Mouse (Mus musculus) urinary bladder, adult 18-20 months (tissue): ENCODE measurements at regions not wholly inside any gene's neighbourhood (a gene's known extent, or its start where the extent isn't known, plus 50 kb on each side); places are given as distances from the start of the nearest gene placed in this dataset.

Source experiments
- DNase-seq, 2 experiments: peaks; one replicate each; pipeline ENCODE4 v3.0.0; 2022; ENCODE audit warnings: low spot score in 2 of 2, mixed read lengths in 2 of 2

DNA sequence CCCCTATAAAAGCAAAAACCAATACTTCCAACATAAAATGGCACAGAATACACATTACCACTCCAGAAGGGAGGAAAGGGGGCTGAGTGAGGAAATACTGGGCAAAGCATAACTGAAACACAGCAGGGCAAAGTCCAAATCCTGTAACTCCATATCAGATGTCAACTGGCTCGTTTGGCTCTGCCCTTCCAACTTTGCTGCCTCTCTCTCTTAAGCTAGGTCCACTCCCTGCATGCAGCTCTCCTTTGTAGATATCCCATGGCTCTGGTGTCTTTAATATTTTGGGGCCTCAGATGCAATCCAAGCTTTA, 319.9 kb downstream of the H2al1j start:
- DNase-seq: no peak

DNA sequence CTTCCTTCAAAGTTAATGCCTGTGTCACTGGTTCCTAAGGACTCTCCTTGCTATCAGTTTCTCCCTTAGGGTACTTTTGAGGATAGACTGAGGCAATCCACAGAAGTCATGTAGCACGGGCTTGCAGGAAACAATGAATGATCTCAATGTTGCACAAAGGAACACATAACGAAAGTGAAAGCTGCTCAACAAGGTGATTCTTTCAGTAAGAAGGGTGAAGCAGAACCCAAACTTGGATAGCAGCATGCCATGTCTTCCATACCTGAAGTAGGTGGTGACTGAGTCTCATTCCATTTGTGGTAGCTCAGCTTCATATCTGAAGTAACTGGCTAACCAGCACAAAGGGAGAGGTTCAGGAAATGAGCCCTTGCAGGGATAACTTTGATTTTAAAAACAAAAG, 325.7 kb downstream of the H2al1j start:
- DNase-seq: no peak

DNA sequence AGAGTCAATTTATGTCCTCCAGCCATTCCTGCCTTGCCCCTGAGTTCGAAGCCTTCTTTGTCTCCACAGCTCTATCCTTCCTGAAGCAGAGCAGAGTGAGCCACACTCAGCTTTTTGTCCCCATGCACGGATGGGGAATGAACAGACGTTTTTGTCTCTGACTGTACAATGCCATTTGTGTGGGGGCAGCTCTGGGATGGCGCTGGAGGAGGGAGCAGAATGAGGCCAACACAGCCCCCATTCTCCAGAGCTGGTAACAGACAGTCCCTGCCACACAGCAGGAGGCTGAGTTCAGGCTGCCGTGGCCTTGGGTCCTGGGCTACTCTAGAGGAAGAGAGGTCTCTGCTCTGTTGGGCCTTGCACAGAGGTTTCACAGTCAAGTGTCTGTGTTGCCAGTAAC, 327.4 kb downstream of the H2al1j start:
- DNase-seq: no peak

DNA sequence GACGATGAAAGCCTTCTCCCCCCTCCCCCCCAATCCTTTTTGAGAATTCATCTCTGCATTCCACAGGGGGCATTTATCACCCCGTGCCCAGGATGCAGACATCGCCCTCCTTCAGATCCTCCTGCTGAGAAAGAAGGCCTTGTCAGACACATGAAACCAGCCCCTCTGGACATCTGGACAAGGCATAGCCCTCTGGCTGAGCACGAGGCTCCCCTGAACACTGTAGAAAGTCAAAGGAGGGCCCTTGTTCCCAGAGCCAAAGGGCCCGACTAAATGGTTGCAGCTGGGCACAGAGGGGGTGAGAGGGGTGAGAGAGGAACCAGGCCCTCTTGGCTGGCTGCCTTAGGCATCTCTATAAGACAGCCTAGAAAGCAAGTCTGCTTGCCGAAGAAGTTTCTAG, 327.8 kb downstream of the H2al1j start:
- no peak for DNase-seq

DNA sequence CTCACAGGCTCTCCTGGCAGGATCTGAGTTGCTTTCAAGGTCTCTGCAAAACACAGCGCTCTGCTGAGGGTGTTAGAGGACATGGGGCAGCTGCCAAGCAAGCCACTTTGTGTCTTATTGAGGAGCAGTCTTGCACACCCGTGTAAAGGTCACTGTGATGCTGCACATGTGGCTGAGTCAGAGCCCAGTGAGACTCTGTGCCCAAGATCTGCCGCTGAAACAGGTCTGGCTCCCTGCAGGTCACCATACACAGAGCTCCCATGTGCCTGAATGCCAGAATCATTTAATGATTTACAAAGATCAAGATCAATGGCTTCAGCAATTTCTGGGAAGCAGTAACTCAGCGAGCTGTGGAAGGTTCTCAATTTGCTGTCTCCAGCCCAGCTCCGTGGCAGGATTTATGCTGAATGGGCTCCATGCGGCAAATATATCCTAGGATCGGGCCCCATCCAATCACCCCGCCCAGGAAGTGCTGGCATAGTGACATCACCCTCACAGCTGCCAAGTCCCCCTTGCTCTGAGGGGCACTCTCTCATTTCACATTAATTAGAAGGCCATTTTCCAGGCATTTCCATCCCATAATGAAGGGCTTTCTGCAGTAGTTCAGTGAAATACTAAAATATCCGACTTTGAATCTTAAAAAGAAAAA, 330.1 kb downstream of the H2al1j start:
- DNase-seq: no peak

DNA sequence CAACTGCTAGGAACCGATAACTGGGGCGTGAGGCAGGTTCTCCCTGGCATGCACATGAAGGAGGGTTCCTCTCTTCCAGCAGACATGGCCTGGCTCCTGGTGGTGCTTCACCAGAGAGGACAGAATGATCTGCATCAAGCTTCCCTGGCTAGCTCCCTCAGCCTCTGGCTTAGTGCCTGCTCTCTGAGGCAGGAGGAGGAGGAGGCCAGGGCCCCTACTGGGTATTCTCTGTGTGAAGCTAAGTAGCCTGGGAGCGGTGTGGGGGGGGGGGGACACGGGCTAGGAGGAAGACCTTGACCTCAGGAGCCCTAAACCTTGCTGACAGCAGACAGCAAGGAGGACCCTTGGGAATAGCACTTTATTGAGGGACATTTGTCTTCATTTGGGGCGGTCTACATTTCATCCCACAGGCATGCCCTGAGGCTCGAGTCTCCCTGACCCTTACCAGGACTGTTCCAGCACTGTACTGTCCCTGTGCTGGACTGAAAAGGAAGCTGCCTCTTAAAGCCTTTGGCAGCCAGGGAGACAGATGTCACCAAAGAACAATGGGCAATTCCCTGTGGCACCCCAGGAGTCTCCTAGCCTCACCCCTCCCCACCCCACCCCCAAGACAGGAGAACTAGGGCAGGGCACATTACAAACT, 335.7 kb downstream of the H2al1j start:
- DNase-seq: no peak

DNA sequence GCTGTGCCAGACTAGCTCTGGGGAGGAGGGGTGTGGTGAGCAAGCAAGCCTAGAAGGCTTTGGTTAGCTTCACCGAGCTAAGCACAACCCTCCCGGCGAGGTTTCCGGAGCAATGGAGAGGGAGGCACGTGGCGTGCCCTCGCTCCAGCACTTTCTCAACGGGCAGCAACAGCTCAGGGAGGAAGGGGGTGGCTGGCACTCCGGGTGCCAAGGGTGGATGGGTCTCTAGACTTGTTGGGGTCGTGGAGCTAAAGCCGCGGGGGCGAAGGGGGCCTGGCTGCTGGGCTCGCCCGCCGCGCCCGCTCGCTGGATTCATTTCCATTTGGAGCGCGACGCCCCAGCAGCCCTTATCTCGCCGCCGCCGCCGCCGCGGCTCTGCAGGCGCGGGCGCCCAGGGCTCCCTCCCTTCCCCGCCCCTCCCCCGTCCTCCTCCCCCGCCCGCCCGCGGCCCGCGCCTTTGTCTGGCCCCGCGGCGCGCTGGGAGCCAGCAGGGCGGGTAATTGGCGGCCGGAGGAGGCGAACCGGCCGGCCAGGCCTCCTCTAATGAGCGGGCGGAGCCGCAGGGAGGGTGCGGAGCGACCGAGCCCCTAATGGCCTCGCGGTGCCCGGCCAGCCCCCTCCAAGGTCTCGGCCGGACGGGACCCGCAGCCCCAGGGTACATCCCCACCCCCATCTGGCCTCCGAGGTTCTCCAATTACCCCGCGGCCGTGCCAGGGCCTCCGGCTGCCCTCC, 336.9 kb downstream of the H2al1j start:
- peak; percentile 35 to 39 for DNase-seq

DNA sequence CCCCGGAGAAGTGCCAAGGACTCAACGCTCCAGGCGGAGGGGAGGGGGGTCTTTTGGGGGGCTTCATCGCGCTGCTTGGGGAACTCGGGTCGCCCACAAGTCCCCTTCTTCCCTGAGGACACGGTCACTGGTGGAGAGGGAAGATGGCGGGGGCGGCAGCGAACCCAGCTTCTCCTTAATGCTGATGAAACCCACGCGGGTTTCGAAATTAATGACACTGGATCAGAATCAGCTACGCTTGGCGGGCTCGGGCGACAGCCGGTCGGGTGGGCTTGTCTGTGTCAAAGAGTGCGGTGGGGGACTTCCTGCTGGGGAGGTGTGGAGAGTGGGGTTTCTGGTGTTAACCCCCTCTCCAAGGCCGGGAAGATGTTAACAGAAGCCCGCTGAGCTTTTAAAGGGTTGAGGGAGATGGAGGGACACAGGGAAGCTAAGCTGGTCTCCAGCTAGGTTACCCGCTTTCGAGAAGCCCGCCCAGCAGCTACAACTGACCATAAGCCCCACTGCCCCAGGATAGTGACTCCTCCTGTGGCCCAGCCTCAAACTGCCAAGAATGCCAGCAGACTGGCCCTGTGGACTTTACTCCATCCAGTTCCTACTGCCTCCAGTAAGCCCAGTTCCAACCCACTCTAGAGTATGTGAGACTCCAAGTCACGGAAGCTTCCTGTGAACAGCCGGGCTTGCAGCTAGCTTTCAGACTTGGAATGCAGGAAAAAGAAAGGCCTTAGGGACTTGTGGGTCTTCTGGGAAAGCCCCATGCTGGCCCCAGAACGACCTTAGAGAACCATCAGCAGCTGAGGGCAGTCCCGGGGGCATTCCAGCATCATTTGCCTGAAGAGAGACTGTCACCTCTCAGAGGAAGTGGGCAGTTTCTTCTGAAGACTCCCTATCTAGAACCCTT, 337.7 kb downstream of the H2al1j start:
- DNase-seq: peak in 1 of 2 experiments; percentile 5

DNA sequence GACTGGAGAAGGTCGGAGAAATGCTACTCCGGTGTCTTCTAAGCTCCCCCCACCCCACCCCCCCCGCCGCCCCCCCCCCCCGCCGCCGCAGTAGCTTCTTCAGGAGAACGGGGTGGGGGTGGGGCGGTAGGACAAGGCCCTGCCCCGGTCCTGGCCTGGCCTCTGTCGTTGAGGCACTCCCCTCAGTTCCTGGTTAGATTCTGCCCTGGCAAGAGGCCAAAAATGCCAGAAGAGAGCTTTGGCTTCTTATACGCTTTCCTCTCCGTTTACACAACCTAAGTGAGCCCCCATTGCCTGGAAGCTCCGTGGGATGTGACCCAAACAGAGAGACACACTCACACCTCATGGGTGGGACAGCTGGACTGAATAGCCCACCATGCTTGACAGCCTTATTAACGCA, 338.9 kb downstream of the H2al1j start:
- DNase-seq: no peak

DNA sequence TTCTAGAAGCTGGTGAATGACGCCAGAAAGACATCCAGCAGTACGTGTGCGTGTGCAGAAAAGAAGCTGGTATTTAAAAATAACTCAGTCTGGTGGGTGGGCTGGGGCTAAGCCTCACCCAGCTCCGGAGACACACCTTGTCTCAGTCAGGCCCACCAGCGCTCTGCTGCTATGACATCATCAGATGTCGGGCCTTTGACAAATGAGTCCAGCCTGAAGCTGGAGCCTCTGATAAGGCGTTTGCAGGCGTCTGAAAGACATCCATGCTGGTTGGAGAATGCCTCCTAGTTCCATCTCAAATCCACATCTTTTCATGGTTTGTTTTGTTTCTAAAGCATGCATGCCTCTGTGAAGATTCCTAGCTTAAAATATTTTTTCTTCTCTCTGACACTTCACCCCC, 344.2 kb downstream of the H2al1j start:
- DNase-seq: no peak

DNA sequence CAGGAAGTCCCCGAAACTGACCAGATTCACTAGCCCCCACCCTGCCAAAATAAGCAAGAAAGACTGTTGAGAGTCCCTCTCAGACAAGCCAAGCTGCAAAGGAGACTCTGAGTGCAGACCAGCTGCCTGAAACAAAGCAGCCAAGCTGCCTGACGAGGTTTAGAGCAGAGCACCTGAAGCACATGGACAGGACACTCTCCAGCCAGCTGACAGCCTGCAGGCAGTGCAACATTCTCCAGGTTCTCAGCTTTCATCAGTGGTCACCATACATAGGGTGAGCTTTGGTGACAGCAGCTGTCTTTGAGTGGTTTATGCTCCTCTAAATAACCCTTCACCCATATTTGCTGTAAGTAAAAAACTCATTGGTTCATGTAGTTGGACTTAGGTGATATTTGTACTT, 350.5 kb downstream of the H2al1j start:
- no peak for DNase-seq

DNA sequence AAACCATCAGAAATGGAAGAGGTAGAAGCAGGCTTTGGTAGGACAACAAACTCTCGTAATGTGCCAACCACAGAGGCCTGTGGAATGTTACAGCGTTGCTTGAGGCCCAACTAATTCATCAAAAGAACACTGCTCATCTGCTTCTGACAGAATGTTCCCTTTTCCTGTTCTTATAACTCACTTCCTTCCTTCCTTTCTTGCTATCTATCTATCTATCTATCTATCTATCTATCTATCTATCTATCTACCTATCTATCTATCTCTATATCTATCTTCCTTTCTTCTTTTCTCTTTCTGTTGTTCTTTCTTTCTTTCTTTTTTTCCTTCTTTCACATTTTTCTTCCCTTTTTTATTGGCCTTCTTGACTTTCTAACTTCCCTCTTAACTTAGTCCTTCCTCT, 353.7 kb downstream of the H2al1j start:
- no peak for DNase-seq

DNA sequence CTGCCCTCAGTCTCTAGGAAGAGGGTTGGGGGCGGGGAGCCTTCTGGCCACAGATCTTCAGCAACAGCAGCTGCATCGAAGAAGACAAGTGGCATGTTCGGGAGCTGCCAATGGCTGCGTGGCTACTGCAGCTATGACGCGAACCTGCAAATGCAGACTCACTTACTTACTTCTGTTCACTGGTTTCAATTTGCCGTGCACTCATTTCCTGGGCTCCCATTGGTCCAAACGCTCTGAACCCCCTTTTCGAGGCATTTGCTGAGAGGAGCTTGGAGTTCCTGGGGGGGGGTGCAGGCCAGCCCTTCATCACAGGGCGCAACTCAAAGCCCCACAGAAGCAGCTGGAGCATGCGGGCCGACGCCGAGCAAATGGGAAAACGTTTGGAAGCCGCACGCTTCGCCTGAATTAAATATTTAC, 362.4 kb downstream of the H2al1j start:
- no peak for DNase-seq

DNA sequence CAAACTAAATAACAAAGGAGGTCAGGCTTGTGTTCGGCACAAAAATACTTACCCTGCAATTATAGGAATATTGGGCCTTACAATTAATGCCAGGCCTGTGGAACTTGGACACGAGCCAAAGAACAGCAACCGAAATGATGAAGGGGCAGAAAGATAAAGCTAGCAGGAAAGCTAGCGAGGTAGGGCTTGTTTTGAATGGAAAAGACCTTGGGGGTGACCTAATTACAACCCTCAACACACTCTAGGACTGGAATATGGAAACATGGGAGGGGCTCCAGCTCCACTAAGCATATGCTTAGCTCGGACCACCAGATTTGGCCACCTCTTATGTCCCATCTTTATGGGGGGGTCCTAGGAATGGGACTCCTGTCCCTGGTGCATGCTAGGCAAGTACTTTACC, 362.8 kb downstream of the H2al1j start:
- no peak for DNase-seq

DNA sequence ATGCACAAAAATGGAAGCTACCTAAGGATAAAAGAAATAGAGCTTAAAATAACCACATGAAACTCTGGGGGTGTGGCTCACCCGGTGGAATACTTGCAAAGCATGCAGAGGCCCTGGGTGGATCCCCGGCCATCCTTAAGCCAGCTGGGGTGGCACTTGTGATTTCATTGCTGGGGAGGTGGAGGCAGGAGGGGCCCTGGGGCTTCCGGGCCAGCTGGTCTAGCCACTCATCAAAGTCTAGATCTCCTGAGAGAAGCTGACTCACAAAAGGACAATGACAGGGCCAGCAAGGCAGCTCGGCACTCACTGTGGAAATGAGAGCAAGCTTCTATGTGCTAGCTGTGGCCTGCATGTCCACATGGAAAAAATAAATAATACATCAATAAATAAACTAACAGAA, 363.4 kb downstream of the H2al1j start:
- no peak for DNase-seq

DNA sequence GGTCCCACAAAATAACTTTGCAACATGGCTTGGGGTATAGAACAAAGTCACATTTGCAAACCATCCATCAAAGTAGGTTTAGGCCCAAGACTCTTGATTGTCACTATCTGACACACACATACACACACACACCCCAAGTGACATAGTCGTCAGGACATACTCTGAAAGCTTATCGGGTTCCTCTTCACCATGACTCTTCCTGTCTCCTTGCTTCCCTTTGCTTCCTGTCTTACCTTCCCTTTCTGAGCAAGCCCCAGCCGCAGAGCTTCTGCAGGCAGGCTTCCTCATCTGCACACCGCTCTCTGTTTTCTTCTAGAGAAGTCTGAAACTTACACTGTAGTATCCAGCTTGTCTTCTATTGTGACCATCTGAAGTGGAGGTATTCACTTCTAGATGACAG, 368.9 kb downstream of the H2al1j start:
- no peak for DNase-seq

DNA sequence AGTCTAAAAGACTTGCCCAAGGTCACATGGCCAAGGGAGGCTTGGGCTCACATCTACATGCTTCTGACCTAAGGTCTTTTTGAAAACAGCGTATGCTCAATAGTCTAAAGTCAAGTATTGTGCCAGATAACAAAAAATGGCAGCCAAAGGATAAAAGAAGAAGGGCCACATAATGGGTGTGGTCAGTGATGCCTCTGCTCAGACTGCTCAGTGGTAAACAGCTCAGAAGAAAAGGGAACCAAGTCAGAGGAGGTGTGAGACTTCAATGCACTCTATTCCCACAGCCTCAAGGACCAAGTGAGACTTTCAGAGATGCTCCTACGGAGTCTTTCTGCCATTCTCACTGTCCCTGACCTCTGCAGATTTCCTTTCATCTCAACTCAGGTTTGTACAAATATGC, 373.5 kb downstream of the H2al1j start:
- no peak for DNase-seq

DNA sequence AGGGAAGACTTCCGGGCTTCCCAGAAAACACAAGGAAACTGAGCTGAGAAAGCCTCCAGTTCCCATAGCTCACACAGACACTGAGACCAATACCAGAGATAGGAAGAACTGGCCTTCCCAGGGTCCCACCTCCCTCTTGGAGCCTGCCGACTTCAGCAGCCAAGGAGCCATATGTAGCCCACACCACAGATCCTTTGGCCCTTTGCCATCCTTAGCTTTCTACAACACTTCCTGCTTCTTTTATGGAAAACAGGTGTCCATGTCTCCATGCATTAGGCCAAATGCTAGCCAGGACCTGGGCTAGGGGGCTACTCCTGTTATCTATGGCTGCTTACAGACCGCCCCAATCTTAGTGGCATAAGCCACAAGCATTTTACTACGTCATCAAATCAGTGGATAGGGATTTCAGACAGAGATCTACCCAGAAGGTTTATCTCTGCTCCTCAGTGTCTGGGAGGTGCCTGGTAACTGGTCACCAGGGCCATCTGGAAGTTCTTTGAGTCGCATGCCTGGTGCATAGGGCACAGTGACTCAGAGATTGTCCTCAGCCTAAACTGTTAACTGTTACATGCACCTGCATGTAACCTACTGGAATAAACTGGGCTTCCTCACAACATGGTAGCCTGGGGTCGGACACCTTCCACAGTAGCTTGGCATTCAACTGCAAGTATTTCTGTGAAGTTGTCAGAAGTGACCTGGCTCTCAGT, 378.4 kb downstream of the H2al1j start:
- DNase-seq: no peak

DNA sequence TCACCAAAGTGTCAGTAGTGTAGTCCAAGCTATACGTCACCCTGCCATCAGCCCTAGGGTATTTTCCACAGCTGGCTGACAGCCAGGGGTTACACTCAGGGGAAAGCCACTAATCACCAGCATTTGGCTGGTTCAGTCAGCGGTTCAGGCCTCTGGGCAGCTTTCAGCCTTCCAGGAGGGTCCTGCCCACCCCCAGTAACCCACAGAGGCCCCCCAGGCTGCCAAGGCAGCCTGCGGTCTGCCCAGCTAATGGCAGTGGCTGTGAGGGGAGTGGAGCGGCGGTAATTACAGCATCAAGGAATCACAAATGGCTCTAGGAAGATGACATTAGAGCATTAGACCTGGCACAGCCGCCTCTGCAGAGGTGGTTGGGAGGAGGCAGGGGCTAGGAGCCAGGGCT, 379.7 kb downstream of the H2al1j start:
- no peak for DNase-seq

DNA sequence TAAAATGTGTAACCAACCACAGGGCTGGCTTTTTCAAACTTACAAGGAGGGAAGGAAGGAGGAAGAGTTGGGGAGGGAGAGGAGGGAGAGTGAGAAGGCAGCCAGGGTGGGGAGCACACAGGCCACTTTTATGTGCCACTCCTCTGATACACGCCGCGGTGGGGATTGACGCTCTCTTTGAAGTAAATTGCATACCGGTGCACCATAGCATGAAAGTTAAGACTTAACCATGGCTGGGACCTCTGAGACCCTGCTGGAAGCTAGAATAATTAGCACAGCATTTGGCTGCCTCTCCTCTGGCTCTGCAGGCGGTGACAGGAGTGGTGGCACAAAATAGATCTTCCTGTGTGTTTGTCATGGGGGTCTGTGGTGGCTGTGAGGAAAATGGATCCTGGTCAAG, 380.7 kb downstream of the H2al1j start:
- no peak for DNase-seq

DNA sequence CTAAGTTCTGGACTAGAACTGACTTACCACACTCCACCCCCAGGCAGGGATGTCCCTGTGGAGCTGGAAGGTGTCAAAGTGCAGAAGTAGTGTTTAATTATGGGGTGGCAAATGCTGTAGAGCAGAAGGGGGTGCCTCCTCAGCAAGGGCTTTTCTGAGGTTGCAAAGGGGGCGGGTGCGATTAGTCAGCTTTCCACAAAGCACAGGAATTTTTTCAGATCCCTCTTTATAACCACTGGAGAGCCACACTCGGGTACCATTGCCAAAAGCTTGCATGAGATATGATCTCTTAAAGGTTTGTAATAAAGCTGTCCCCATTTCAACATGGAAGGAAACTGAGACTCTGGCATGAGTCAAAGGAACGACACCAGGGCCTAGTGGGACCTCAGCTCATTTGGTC, 381.7 kb downstream of the H2al1j start:
- DNase-seq: no peak

DNA sequence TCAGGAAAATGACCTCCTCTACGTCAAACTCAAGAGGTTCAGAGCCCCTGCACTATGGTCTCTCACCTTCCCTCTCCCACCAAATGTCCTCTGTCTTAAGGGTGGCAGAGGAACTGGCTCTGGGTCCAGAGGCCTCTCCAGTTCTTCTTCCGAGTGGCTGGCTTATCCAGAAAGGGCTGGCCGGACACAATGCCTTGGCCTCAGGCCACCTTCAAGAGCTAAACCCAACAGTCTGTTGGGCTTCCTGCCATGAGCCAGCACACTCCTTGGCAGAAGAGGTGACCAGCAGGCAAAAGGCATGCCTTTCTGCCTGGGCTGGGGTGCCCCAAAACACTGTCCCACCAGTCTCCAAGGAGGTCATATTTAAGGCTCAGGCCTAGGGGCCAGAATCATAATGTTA, 385.8 kb downstream of the H2al1j start:
- DNase-seq: no peak
